Mouse (Mus musculus) CH12.LX (cell line): ENCODE results near the gene Msi2. TPM values are rescaled to one million over a fixed set of nuclear protein-coding genes. Genes with fewer than 3 reads are reported as not detected.
A peak's percentile ranks its signal among the peaks of the same experiment; 100 is the strongest.

Source experiments
- DNase-seq: peaks from one replicate; pipeline ENCODE4 v3.0.0-alpha.2; 2013; ENCODE audit errors: extremely low read depth
- H3K27ac ChIP-seq: 2 replicates; pipeline ENCODE4 v1.5.1; 2012; ENCODE audit warnings: low read depth, mild to moderate bottlenecking, control low read depth, moderate library complexity; ENCODE audit not compliant: insufficient read depth
- H3K27me3 ChIP-seq: replicated peaks from 2 replicates; pipeline ENCODE3; 2012; ENCODE audit warnings: inconsistent platforms
- H3K36me3 ChIP-seq, 2 experiments: replicated peaks in 1 of 2; 2 replicates each; pipeline versions ENCODE3 to v1.6.1; 2012; ENCODE audit warnings: inconsistent platforms in 1 of 2, low read length in 1 of 2, mild to moderate bottlenecking in 1 of 2, mixed read lengths in 1 of 2, moderate library complexity in 1 of 2; ENCODE audit not compliant: control insufficient read depth in 1 of 2, insufficient read depth in 1 of 2
- H3K4me1 ChIP-seq, 2 experiments: 2 replicates each; pipeline ENCODE4 v1.6.1; 2012; ENCODE audit warnings: inconsistent platforms in 1 of 2, moderate library complexity in 1 of 2; ENCODE audit not compliant: insufficient read depth in 2 of 2, control insufficient read depth in 1 of 2
- H3K4me2 ChIP-seq: 2 replicates; pipeline ENCODE4 v1.6.1; 2012; ENCODE audit warnings: low read depth, mild to moderate bottlenecking, control low read depth; ENCODE audit not compliant: poor library complexity, insufficient read depth, severe bottlenecking
- H3K4me3 ChIP-seq, 3 experiments: fragments of 150-350 bp in 1 of 3; sonication (generic) in 1 of 3; replicated peaks in 1 of 3; 2 replicates each; pipeline versions ENCODE3 to v1.5.1; 2011 to 2012; ENCODE audit warnings: low read depth in 2 of 3, low read length in 2 of 3, mild to moderate bottlenecking in 2 of 3, moderate library complexity in 2 of 3, control low read depth in 1 of 3, improper control_type of control experiment in 1 of 3, inconsistent platforms in 1 of 3, mixed read lengths in 1 of 3; ENCODE audit not compliant: poor library complexity in 1 of 3
- H3K79me2 ChIP-seq: replicated peaks from 2 replicates; pipeline ENCODE4 v1.6.1; 2012; ENCODE audit warnings: mild to moderate bottlenecking, moderate library complexity; ENCODE audit not compliant: control insufficient read depth, poor library complexity, insufficient read depth, severe bottlenecking; ENCODE audit errors: extremely low read depth
- H3K9ac ChIP-seq: 2 replicates; pipeline ENCODE4 v1.6.1; 2012; ENCODE audit warnings: low read depth, mild to moderate bottlenecking, control low read depth, moderate library complexity; ENCODE audit not compliant: insufficient read depth
- H3K9me3 ChIP-seq: replicated peaks from 2 replicates; pipeline ENCODE3; 2012; ENCODE audit warnings: low read length, inconsistent platforms, mixed read lengths
- BHLHE40 ChIP-seq: IDR thresholded peaks from 2 replicates; pipeline ENCODE4 v1.6.1; 2011; ENCODE audit warnings: mild to moderate bottlenecking, low read depth, low read length, improper control_type of control experiment
- CHD2 ChIP-seq: IDR thresholded peaks from 2 replicates; pipeline ENCODE4 v1.6.1; 2011; ENCODE audit warnings: low read length, improper control_type of control experiment
- CTCF ChIP-seq, 2 experiments: IDR thresholded peaks in 1 of 2; conservative IDR thresholded peaks in 1 of 2; 2 replicates each; pipeline ENCODE4 v1.5.1; 2011 to 2012; ENCODE audit warnings: low read depth in 2 of 2, low read length in 2 of 2, improper control_type of control experiment in 1 of 2, inconsistent platforms in 1 of 2, mild to moderate bottlenecking in 1 of 2, moderate library complexity in 1 of 2
- ETS1 ChIP-seq: conservative IDR thresholded peaks from 2 replicates; pipeline ENCODE4 v1.6.1; 2012; ENCODE audit warnings: low read depth, mild to moderate bottlenecking, inconsistent platforms, low read length, improper control_type of control experiment, moderate library complexity
- GABPA ChIP-seq: IDR thresholded peaks from 2 replicates; pipeline ENCODE4 v1.6.1; 2012; ENCODE audit warnings: low read depth, low read length, improper control_type of control experiment, inconsistent platforms; ENCODE audit not compliant: insufficient replicate concordance
- MAFK ChIP-seq: IDR thresholded peaks from 2 replicates; pipeline ENCODE4 v1.6.1; 2011; ENCODE audit warnings: low read length, improper control_type of control experiment; ENCODE audit not compliant: insufficient replicate concordance
- MEF2A ChIP-seq: IDR thresholded peaks from 2 replicates; pipeline ENCODE4 v1.6.1; 2014; ENCODE audit warnings: low read depth, mild to moderate bottlenecking, inconsistent platforms, low read length, improper control_type of control experiment, borderline replicate concordance
- MXI1 ChIP-seq: IDR thresholded peaks from 2 replicates; pipeline ENCODE4 v1.6.1; 2011; ENCODE audit warnings: mild to moderate bottlenecking, low read depth, low read length, improper control_type of control experiment
- NRF1 ChIP-seq: IDR thresholded peaks from 2 replicates; pipeline ENCODE4 v1.6.1; 2014; ENCODE audit warnings: low read depth, mild to moderate bottlenecking, inconsistent platforms, low read length, improper control_type of control experiment, moderate library complexity
- POLR2A ChIP-seq: IDR thresholded peaks from 2 replicates; pipeline ENCODE4 v1.6.1; 2011; ENCODE audit warnings: low read depth, mild to moderate bottlenecking, improper control_type of control experiment, low read length
- SMC3 ChIP-seq: IDR thresholded peaks from 2 replicates; pipeline ENCODE4 v1.6.1; 2011; ENCODE audit warnings: low read depth, low read length, improper control_type of control experiment
- TBP ChIP-seq: conservative IDR thresholded peaks from 2 replicates; pipeline ENCODE4 v1.6.1; 2011; ENCODE audit warnings: low read depth, low read length, improper control_type of control experiment
- USF2 ChIP-seq: conservative IDR thresholded peaks from 2 replicates; pipeline ENCODE4 v1.6.1; 2011; ENCODE audit warnings: low read depth, low read length, improper control_type of control experiment
- dilution Hi-C: fragments of 300-500 bp; cut with MboI; formaldehyde crosslinking; loops from 2 replicates; pipeline ENCODE4 v1.14.3; 2020; ENCODE audit warnings: low sequenced_read_pairs; ENCODE audit not compliant: extremely low pct_unique_long_range_greater_than_20kb, extremely low pct_ligation_motif_present
- in situ Hi-C: fragments of 300-500 bp; cut with MboI; formaldehyde crosslinking; loops from 3 replicates; pipeline ENCODE4 v1.14.3; 2019; ENCODE audit warnings: low sequenced_read_pairs, low pct_ligation_motif_present, low pct_unique_long_range_greater_than_20kb, mixed read lengths
- polyA plus RNA-seq: library from polyadenylated mRNA; unstranded; fragments of >175 nt; gene quantifications from 2 replicates; pipeline ENCODE4 v1.2.1, GENCODE M21; 2012; ENCODE audit warnings: low read depth; ENCODE audit not compliant: insufficient read length
- total RNA-seq, 2 experiments: library from RNA; depleted of rRNA; stranded (reverse); fragments of 300-350 nt in 1 of 2; fragments of >200 nt in 1 of 2; gene quantifications; 2 replicates each; pipeline ENCODE4 v1.2.3; 2012 to 2014

Gene Msi2
- total and polyA plus RNA-seq, 3 experiments: 40.3 to 73.1 (median 52.6) TPM

DNA sequence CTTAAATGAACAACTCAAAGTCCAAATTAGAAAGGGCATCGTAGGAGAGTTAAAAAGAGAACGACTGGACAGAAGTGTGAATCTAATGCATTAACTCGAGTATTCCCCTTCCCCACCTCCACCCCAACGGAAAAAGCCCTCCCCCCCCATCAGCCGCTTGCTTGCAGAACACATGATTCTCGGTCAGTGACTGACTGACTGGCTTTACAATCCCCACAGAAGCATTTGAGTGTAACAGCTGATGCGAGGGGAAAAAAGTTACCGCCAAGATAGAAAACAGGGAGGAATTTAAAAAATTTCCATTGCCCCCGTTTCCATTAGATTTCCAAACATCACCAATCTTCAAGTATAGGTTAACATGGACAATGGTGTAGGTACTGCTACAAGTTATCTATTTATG is 4.8 kb downstream of the Msi2 start (continued):
- TF ChIP-seq ETS1 (peak; percentile 93), GABPA (no peak), MXI1 (peak; percentile 80; the same call in 1 of the 2 replicates), CHD2 (peak; percentile 92)

- no peak for TF ChIP-seq USF2
- no peak for TF ChIP-seq MAFK
- TF ChIP-seq TBP: no peak
- TF ChIP-seq NRF1: no peak
- no peak for TF ChIP-seq CTCF (conservative IDR thresholded peaks at IDR 0.05 in 1 of 2, IDR thresholded peaks at IDR 0.05 in 1 of 2; ENCODE audit: low read depth in 2 of 2, low read length in 2 of 2)
- TF ChIP-seq MEF2A: no peak
- no peak for TF ChIP-seq BHLHE40
- no peak for TF ChIP-seq SMC3
- TF ChIP-seq GABPA: no peak
- Histone ChIP-seq H3K27me3 (no peaks in the 10 kb centered on the region), H3K27ac (no peak overlapping the region), H3K4me1 (peaks cover 3 to 45% of the 10 kb centered on the region in 2 experiments; a peak in 3 of 4 replicates), H3K4me2 (no peak overlapping the region), H3K79me2 (peaks cover 18% of the 10 kb centered on the region), H3K36me3 (peaks cover 58 to 86% of the 10 kb centered on the region in 2 experiments), H3K4me3 (no peak overlapping the region), H3K9me3 (no peaks in the 10 kb centered on the region), H3K9ac (no peak overlapping the region)
- dilution Hi-C loops: no loop called here
- in situ Hi-C loops: no loop called here
- DNase-seq: no peak
These were observed 8.3 kb downstream of the Msi2 start for GRCm38 (mm10) chr11:88709876-88710614.

DNA sequence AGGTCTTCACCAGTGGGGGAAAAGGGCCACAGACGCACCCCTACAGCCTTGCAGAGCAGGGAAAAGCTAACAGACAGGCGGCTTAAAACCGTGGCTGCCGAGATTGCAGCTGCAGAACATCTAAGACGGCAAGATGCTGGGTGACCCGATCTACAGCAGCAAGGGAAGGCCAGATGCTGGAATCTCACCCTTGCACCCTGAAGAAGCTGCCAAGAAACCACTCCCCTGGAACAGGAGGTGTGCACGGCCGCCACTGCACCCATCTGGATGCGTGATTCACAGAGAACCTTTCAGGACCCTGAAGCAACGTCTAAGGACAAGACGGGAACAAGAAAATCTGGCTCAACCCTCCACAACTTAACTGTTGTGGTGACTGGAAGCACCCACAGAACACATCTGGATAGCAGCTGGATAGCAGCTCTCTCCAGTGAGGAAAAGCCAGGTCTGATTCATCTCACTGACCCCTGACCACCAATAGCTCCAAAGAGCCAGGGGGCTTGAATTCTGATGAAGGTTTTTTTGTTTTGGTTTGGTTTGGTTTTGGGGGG is 11.0 kb downstream of the Msi2 start:
- DNase-seq: no peak
- dilution Hi-C loops: no loop called here
- no peaks in the 10 kb centered on the region for H3K27me3 ChIP-seq
- peaks cover 3% of the 10 kb centered on the region; the same call in 1 of the 2 replicates for H3K79me2 ChIP-seq
- H3K4me2 ChIP-seq: no peak overlapping the region
- peaks cover 6 to 38% of the 10 kb centered on the region in 2 experiments; a peak in 3 of 4 replicates for H3K4me1 ChIP-seq
- 0 out of 2 replicates have a peak, but pooled peaks have one; percentile 24 for TF ChIP-seq POLR2A
- no peak for TF ChIP-seq MEF2A
- in situ Hi-C loops: no loop called here
- no peaks in the 10 kb centered on the region for H3K9me3 ChIP-seq
- no peak overlapping the region for H3K4me3 ChIP-seq
- no peak overlapping the region for H3K27ac ChIP-seq
- no peak overlapping the region for H3K9ac ChIP-seq
- peaks cover 71 to 97% of the 10 kb centered on the region in 2 experiments for H3K36me3 ChIP-seq
